Mouse (Mus musculus) kidney, postnatal 0 days (tissue): ENCODE data around the gene Fgfr2. TPM values are rescaled to one million over a fixed set of nuclear protein-coding genes. Genes with fewer than 3 reads are reported as not detected.

ENCODE experiments used
- ATAC-seq: fragments of 200-750 bp; cut with Nextera tagmentation; replicated peaks from 2 replicates; pipeline ENCODE4 v1.8.0; 2017; ENCODE audit warnings: low read depth, moderate number of reproducible peaks, moderate TSS enrichment, moderate library complexity; ENCODE audit not compliant: low FRiP score
- DNase-seq: peaks from one replicate; pipeline ENCODE4 v3.0.0-alpha.2; 2016; ENCODE audit warnings: low spot score
- H3K27ac ChIP-seq: fragments of 300-500 bp; sonication (generic); 2 replicates; pipeline ENCODE4 v1.5.1; 2014; ENCODE audit warnings: mild to moderate bottlenecking
- H3K27me3 ChIP-seq: fragments of 300-500 bp; sonication (generic); 2 replicates; pipeline ENCODE4 v1.6.1; 2014; ENCODE audit warnings: low read length, mixed read lengths; ENCODE audit not compliant: insufficient read depth
- H3K36me3 ChIP-seq: fragments of 300-500 bp; sonication (generic); 2 replicates; pipeline ENCODE4 v1.6.1; 2014; ENCODE audit warnings: low read length, mixed read lengths; ENCODE audit not compliant: insufficient read depth
- H3K4me1 ChIP-seq: fragments of 300-500 bp; sonication (generic); replicated peaks from 2 replicates; pipeline ENCODE4 v1.6.1; 2014; ENCODE audit warnings: antibody characterized with exemption, low read length, mixed read lengths; ENCODE audit not compliant: insufficient read depth
- H3K4me2 ChIP-seq: fragments of 300-500 bp; sonication (generic); 2 replicates; pipeline ENCODE4 v1.6.1; 2014; ENCODE audit warnings: mild to moderate bottlenecking, low read length, moderate library complexity, mixed read lengths
- H3K4me3 ChIP-seq: fragments of 300-500 bp; sonication (generic); replicated peaks from 2 replicates; pipeline ENCODE4 v1.5.1; 2014; ENCODE audit warnings: low read depth, low read length
- H3K9ac ChIP-seq: fragments of 300-500 bp; sonication (generic); 2 replicates; pipeline ENCODE4 v1.6.1; 2014; ENCODE audit warnings: low read depth, low read length
- H3K9me3 ChIP-seq: fragments of 300-500 bp; sonication (generic); replicated peaks from 2 replicates; pipeline ENCODE4 v1.6.1; 2016; ENCODE audit warnings: low read length, inconsistent platforms, mixed read lengths
- CTCF ChIP-seq: IDR thresholded peaks from 2 replicates; pipeline ENCODE4 v1.5.1; 2016; ENCODE audit warnings: antibody characterized with exemption, low read depth, mild to moderate bottlenecking, moderate library complexity
- WGBS: fragments of 180-500 bp; shearing (Covaris S2); extraction: QIAGEN DNeasy Blood & Tissue Kit; methylation state at CpG from one replicate; pipeline ENCODE4 v1.1.7; 2014; 5-methylcytosine and 5-hydroxymethylcytosine counted together
- polyA plus RNA-seq: library from polyadenylated mRNA; unstranded; fragments of >200 nt; fragmentation: Nextera tagmentation; extraction: Ambion mirVana; gene quantifications from 2 replicates; pipeline ENCODE4 v1.2.1, GENCODE M21; 2015

Gene Fgfr2
- polyA plus RNA-seq, 1 experiment from 2014 or later: 79.8 TPM

DNA sequence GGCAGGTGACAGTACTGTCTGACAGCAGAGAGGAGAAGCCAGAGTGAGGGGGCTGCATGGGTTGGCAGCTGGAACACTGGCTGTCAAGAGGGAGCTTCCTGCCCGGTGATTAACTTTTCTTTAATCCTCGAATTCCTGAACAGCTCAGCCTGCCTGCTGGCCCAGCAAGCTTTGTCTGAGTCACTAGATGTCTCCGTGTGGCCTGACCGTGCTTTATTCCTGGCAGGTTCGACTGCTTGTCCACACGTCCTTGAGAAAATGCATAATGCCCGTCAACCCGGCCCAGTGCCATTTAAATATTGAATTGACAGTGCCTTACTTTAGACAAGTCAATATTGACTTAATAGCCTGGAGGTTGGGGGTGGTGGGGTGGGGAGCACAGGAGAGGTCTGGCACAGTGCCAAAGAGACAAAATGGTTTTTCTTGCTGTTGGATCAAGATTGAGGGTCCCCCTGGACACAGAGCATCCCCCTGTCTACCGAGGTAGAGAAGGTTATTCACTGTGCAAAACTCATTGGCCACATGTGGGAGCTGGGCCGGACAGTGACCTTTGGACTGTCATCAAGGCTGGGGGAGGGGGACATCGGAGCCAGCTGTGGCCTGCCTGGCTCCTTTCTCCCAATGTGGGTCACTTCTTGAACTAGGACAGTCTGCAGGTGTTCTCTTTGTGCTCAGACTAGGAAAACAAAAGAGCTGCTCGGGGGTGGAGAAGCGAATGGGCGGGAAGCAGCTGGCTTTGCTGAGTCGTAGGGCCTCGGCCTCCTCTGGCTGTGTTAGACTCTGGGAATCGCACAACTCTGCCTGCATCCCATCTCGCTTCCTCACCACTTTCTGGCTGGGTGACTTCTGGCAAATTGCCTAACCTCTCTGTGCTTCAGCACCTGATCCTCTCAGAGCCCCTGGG, 2287.9 kb downstream of the Fgfr2 start:
- peak; percentile 77 for DNase-seq
- 13% methylated on average over 18 of the region's 18 CpGs for WGBS
- TF ChIP-seq CTCF: no peak
- H3K4me2 ChIP-seq: 0 out of 2 replicates have a peak overlapping the region, but pooled peaks have one; percentile 0
- no peaks in the 10 kb centered on the region for H3K9me3 ChIP-seq
- peak; percentile 33; the same call in 1 of the 2 replicates for ATAC-seq
- no peak overlapping the region for H3K9ac ChIP-seq
- H3K27me3 ChIP-seq: no peaks in the 10 kb centered on the region
- H3K36me3 ChIP-seq: no peaks in the 10 kb centered on the region
- no peak overlapping the region for H3K4me3 ChIP-seq
- H3K27ac ChIP-seq: peak overlapping the region; percentile 67
- peaks cover 21% of the 10 kb centered on the region for H3K4me1 ChIP-seq

DNA sequence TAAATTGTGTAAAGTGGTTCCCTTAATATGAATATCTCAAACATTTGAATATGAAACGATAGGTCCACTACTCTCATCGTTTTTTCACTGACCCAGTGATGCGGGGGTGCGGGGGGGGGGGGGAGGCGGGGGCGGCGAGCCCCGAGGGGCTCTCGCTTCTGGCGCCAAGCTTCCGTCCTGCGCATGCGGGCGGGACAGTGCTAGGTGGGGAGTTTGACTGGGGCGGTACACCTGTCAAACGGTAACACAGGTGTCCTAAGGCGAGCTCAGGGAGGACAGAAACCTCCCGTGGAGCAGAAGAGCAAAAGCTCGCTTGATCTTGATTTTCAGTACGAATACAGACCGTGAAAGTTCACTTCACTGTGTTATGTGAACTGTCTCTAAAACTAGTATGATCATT, 2288.9 kb downstream of the Fgfr2 start:
- Histone ChIP-seq H3K9me3 (no peaks in the 10 kb centered on the region), H3K4me3 (no peak overlapping the region), H3K9ac (no peak overlapping the region), H3K36me3 (no peaks in the 10 kb centered on the region), H3K4me2 (no peak overlapping the region), H3K27me3 (no peaks in the 10 kb centered on the region), H3K27ac (peak overlapping the region; percentile 67; the same call in 1 of the 2 replicates), H3K4me1 (peaks cover 21% of the 10 kb centered on the region)
- DNase-seq (peak; percentile 78), ATAC-seq (peak; percentile 97)
- TF ChIP-seq CTCF: no peak
- 22% methylated on average over 21 of the region's 21 CpGs for WGBS

DNA sequence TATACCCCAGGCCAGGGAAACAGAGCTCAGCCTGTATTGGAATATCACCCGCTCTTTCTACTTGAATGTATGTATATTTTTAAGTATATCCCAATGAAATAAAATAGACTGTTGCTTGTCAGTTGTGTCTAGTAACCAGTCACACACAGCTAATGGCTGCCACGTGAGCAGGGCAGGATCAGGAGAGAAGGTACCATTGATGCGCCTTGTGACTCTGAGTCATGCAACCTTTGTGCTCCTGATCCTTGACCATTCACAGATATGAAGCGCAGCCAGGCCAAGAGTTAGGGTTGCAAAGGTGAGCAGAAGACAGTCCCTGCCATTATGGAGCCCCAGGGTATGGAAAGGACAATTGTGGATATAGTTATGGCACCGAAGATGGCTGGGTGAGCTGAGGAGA, 2291.6 kb downstream of the Fgfr2 start:
- Histone ChIP-seq H3K9ac (no peak overlapping the region), H3K9me3 (no peaks in the 10 kb centered on the region), H3K27me3 (no peaks in the 10 kb centered on the region), H3K4me1 (0 out of 2 replicates have a peak, but pooled peaks cover 5% of the 10 kb centered on the region), H3K27ac (no peak overlapping the region), H3K4me3 (no peak overlapping the region), H3K36me3 (no peaks in the 10 kb centered on the region), H3K4me2 (no peak overlapping the region)
- no peak for ATAC-seq
- DNase-seq: no peak
- WGBS: 95% methylated on average over 5 of the region's 5 CpGs
- TF ChIP-seq CTCF: no peak

- Histone ChIP-seq H3K27ac (no peak overlapping the region), H3K9me3 (no peaks in the 10 kb centered on the region), H3K4me2 (no peak overlapping the region), H3K4me3 (no peak overlapping the region), H3K36me3 (no peaks in the 10 kb centered on the region), H3K9ac (no peak overlapping the region), H3K4me1 (no peaks in the 10 kb centered on the region), H3K27me3 (no peaks in the 10 kb centered on the region)
- TF ChIP-seq CTCF: no peak
- DNase-seq (no peak), ATAC-seq (no peak)
- 81% methylated on average over 10 of the region's 10 CpGs for WGBS
Measured at GRCm38 (mm10) chr7:130828475-130828874, 2294.7 kb downstream of the Fgfr2 start.

GRCm38 (mm10) chr7:130827844-130828403, 2295.2 kb downstream of the Fgfr2 start:
- Histone ChIP-seq H3K27ac (no peak overlapping the region), H3K4me1 (no peaks in the 10 kb centered on the region), H3K4me3 (no peak overlapping the region), H3K36me3 (no peaks in the 10 kb centered on the region), H3K9ac (no peak overlapping the region), H3K9me3 (no peaks in the 10 kb centered on the region), H3K4me2 (no peak overlapping the region), H3K27me3 (no peaks in the 10 kb centered on the region)
- 90% methylated on average over 9 of the region's 9 CpGs for WGBS
- TF ChIP-seq CTCF: no peak
- DNase-seq (no peak), ATAC-seq (no peak)

- Histone ChIP-seq H3K9ac (no peak overlapping the region), H3K4me3 (no peak overlapping the region), H3K4me2 (no peak overlapping the region), H3K36me3 (no peaks in the 10 kb centered on the region), H3K27ac (no peak overlapping the region), H3K4me1 (no peaks in the 10 kb centered on the region), H3K27me3 (no peaks in the 10 kb centered on the region), H3K9me3 (no peaks in the 10 kb centered on the region)
- DNase-seq (peak; percentile 75), ATAC-seq (0 out of 2 replicates have a peak, but pooled peaks have one; percentile 10)
- 38% methylated on average over 3 of the region's 3 CpGs for WGBS
- TF ChIP-seq CTCF: peak; percentile 88
Measured at GRCm38 (mm10) chr7:130827431-130827830, 2295.7 kb downstream of the Fgfr2 start.
